Mouse (Mus musculus): ENCODE results near the gene Raet1e.

DNA sequence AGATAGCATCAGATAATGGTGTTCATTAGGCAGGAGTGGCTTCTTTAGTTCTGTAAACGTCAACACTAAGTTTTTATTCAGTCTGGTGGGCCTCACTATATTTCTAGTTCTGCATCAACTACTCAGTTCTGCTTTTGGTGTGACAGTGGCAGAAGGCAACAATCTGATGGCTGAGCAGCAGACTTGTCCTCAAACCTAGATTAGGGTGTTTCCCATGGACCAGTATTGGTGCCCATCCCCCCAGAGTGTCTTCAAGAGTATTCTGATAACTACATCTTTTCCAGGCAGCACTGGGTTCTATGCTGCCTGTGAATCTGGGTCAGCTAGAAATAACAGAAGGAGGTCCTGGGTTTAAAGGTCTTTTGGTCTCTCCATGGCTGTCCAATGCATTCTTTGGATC, 149.9 kb downstream of the Raet1e start:
- no peak for TF ChIP-seq CTCF (IDR thresholded peaks at IDR 0.05; ENCODE audit: low read depth)
- no peak for TF ChIP-seq EP300 (IDR thresholded peaks at IDR 0.05; ENCODE audit: low read depth)
